In genomic region chr4:123046300-123046699, GRCm38 (mm10) we compare ENCODE assay signal across 11 mouse cellular contexts. TPM values are rescaled to one million over a fixed set of nuclear protein-coding genes. Genes with fewer than 3 reads are reported as not detected.
DNase-seq lines count a peak whose midpoint lies in the region; ATAC-seq lines count a peak whose summit lies in the region.
"Had no signal": no experiment of that assay in that cellular context is flagged by ENCODE, and none has a peak within 500 bp of the region (broad histone marks: within the 10 kb centered on the region; RNA-seq: fewer than 3 reads in every experiment).

No protein-coding gene starts in this region.

- peak; percentile 33 for DNase-seq in gastrocnemius, postnatal 25 days
- DNase-seq in gastrocnemius, postnatal 36 days = no peak
- peak; percentile 43 to 48 for DNase-seq in kidney, postnatal 36 days
- peak; percentile 84 for DNase-seq in lung, postnatal 36 days
- DNase-seq in spleen, postnatal 14 days (ENCODE audit: low spot score in 2 of 2) = no peak
- DNase-seq in left cerebral cortex, adult 8-10 months (ENCODE audit: low spot score in 2 of 2) = no peak
- DNase-seq in left cerebral cortex, postnatal 4 days = no peak
- DNase-seq: cerebellum, adult 9-11 months; heart, postnatal 14 days had no signal

- H3K27ac ChIP-seq in embryonic facial prominence, embryonic 15.5 days (replicated peaks) = peak overlapping the region; percentile 84
- H3K27ac ChIP-seq: liver, embryonic 15.5 days had no signal

- 55% methylated on average over 3 of the region's 3 CpGs for WGBS in embryonic facial prominence, embryonic 15.5 days

- H3K9me3 ChIP-seq in embryonic facial prominence, embryonic 15.5 days (replicated peaks) = no peaks in the 10 kb centered on the region
- H3K9me3 ChIP-seq: liver, embryonic 15.5 days had no signal

- 0 out of 2 replicates have a peak overlapping the region, but pooled peaks have one; percentile 5 for H3K4me2 ChIP-seq in embryonic facial prominence, embryonic 15.5 days (replicated peaks)
- H3K4me2 ChIP-seq: liver, embryonic 15.5 days had no signal

- no peaks in the 10 kb centered on the region for H3K27me3 ChIP-seq in embryonic facial prominence, embryonic 15.5 days
- H3K27me3 ChIP-seq: liver, embryonic 15.5 days had no signal

- H3K4me3 ChIP-seq in embryonic facial prominence, embryonic 15.5 days (replicated peaks) = no peak overlapping the region
- H3K4me3 ChIP-seq: liver, embryonic 15.5 days had no signal

- peaks cover 23% of the 10 kb centered on the region for H3K4me1 ChIP-seq in embryonic facial prominence, embryonic 15.5 days

- ATAC-seq in embryonic facial prominence, embryonic 15.5 days (ENCODE audit: insufficient number of reproducible peaks, low FRiP score, low TSS enrichment, low read depth) = 0 out of 2 replicates have a peak, but pooled peaks have one; percentile 12

- H3K9ac ChIP-seq in embryonic facial prominence, embryonic 15.5 days = no peak overlapping the region
- H3K9ac ChIP-seq: liver, embryonic 15.5 days had no signal

- intact Hi-C loops in gastrocnemius, postnatal 36 days (cut with DNase I) = no loop called here
- intact Hi-C loops in left cerebral cortex, postnatal 4 days (cut with DNase I) = no loop called here

- peaks cover 37% of the 10 kb centered on the region for H3K36me3 ChIP-seq in embryonic facial prominence, embryonic 15.5 days

RNA-seq across cellular contexts. Expression of gene Trit1, which starts 29.9 kb away (rescaled TPM):
- total RNA-seq in gastrocnemius, postnatal 25 days (2021) = 1 to 10 TPM; 6.7 to 7.6 TPM
- 1 to 10 TPM; 7.7 to 7.9 TPM for total RNA-seq in gastrocnemius, postnatal 36 days (2021)
- 21.6 and 23.4 TPM in 2 replicates for polyA plus RNA-seq in embryonic facial prominence, embryonic 15.5 days (2015; fragmentation: Nextera tagmentation; extraction: Ambion mirVana)
- total RNA-seq in left cerebral cortex, adult 8-10 months (2022) = 10 to 100 TPM; 16.0 to 20.3 (median 18.8) TPM
- 10 to 100 TPM; 29.9 to 30.5 TPM for total RNA-seq in left cerebral cortex, postnatal 4 days (2021)

RNA-seq across cellular contexts. Expression of gene Mycl, which starts 50.8 kb away (rescaled TPM):
- total RNA-seq in gastrocnemius, postnatal 25 days (2021) = under 1 TPM; 0.46 to 0.62 TPM
- total RNA-seq in gastrocnemius, postnatal 36 days (2021) = under 1 TPM; 0.41 to 0.52 TPM
- 38.9 and 49.5 TPM in 2 replicates for polyA plus RNA-seq in embryonic facial prominence, embryonic 15.5 days (2015; fragmentation: Nextera tagmentation; extraction: Ambion mirVana)
- 10 to 100 TPM; 12.1 to 13.1 (median 12.4) TPM for total RNA-seq in left cerebral cortex, adult 8-10 months (2022)
- total RNA-seq in left cerebral cortex, postnatal 4 days (2021) = 10 to 100 TPM; 60.5 to 66.1 TPM

RNA-seq across cellular contexts. Expression of gene Bmp8b, which starts 58.7 kb away (rescaled TPM):
- total RNA-seq in gastrocnemius, postnatal 25 days (2021) = not detected
- not detected for total RNA-seq in gastrocnemius, postnatal 36 days (2021)
- 1.2 and 1.7 TPM in 2 replicates for polyA plus RNA-seq in embryonic facial prominence, embryonic 15.5 days (2015; fragmentation: Nextera tagmentation; extraction: Ambion mirVana)
- under 1 TPM in 3 of 4 experiments, not detected in 1; 0.16 to 0.19 (median 0.19) TPM for total RNA-seq in left cerebral cortex, adult 8-10 months (2022)
- under 1 TPM; 0.34 to 0.82 TPM for total RNA-seq in left cerebral cortex, postnatal 4 days (2021)
- total RNA-seq: heart, postnatal 14 days had no signal

Comparison
In these comparisons a context has a peak if more than half of its experiments do, and no peak if none do; other contexts are left out.
1. DNase-seq: peak in gastrocnemius, postnatal 25 days (single experiment), kidney, postnatal 36 days (2 of 2) and lung, postnatal 36 days (single experiment); none in gastrocnemius, postnatal 36 days (0 of 2), spleen, postnatal 14 days (0 of 2), left cerebral cortex, adult 8-10 months (0 of 2) and left cerebral cortex, postnatal 4 days (single experiment).
2. RNA of gene Mycl, which starts 50.8 kb away (total RNA-seq): 60.5 to 66.1 TPM in left cerebral cortex, postnatal 4 days and 12.1 to 13.1 TPM in left cerebral cortex, adult 8-10 months; 0.46 to 0.62 TPM in gastrocnemius, postnatal 25 days and 0.41 to 0.52 TPM in gastrocnemius, postnatal 36 days; every median in the first group is over 4 times any median in the second.